Mouse (Mus musculus): ENCODE measurements around the gene Hdac7.

The Hdac7 gene

GRCm38 (mm10) chr15:97778311-97779098, 65.8 kb downstream of the Hdac7 start, which contains the start of gene Slc48a1:
Slc48a1 (plus strand) TSS chr15:97778520.
- no peak for ATAC-seq (ENCODE audit: insufficient number of reproducible peaks, low FRiP score, low TSS enrichment)

- no peak for ATAC-seq (ENCODE audit: insufficient number of reproducible peaks, low FRiP score, low TSS enrichment)
Observed at GRCm38 (mm10) chr15:97776919-97777318, 67.4 kb downstream of the Hdac7 start.

GRCm38 (mm10) chr15:97776514-97776913, 67.8 kb downstream of the Hdac7 start:
- ATAC-seq (ENCODE audit: insufficient number of reproducible peaks, low FRiP score, low TSS enrichment) = peak; percentile 74

- no peak for ATAC-seq (ENCODE audit: insufficient number of reproducible peaks, low FRiP score, low TSS enrichment)
Observed at GRCm38 (mm10) chr15:97773961-97774370, 70.3 kb downstream of the Hdac7 start.

GRCm38 (mm10) chr15:97773108-97773507, 71.2 kb downstream of the Hdac7 start:
- ATAC-seq (ENCODE audit: insufficient number of reproducible peaks, low FRiP score, low TSS enrichment) = no peak

- no peak for ATAC-seq (ENCODE audit: insufficient number of reproducible peaks, low FRiP score, low TSS enrichment)
Observed at GRCm38 (mm10) chr15:97770280-97770679, 74.0 kb downstream of the Hdac7 start.

- ATAC-seq (ENCODE audit: insufficient number of reproducible peaks, low FRiP score, low TSS enrichment) = no peak
Observed at GRCm38 (mm10) chr15:97768192-97768591, 76.1 kb downstream of the Hdac7 start.

- peak; percentile 48 for ATAC-seq (ENCODE audit: insufficient number of reproducible peaks, low FRiP score, low TSS enrichment)
Observed at GRCm38 (mm10) chr15:97767280-97768186, 76.8 kb downstream of the Hdac7 start, which contains the start of gene Rapgef3. Rapgef3 (minus strand) TSS chr15:97767972.

- no peak for ATAC-seq (ENCODE audit: insufficient number of reproducible peaks, low FRiP score, low TSS enrichment)
Observed at GRCm38 (mm10) chr15:97766594-97767279, 77.6 kb downstream of the Hdac7 start.

- no peak for ATAC-seq (ENCODE audit: insufficient number of reproducible peaks, low FRiP score, low TSS enrichment)
Observed at GRCm38 (mm10) chr15:97766194-97766593, 78.1 kb downstream of the Hdac7 start.

GRCm38 (mm10) chr15:97765090-97765794, 79.1 kb downstream of the Hdac7 start:
- no peak for ATAC-seq (ENCODE audit: insufficient number of reproducible peaks, low FRiP score, low TSS enrichment)

GRCm38 (mm10) chr15:97764532-97764931, 79.8 kb downstream of the Hdac7 start:
- ATAC-seq (ENCODE audit: insufficient number of reproducible peaks, low FRiP score, low TSS enrichment) = no peak

- no peak for ATAC-seq (ENCODE audit: insufficient number of reproducible peaks, low FRiP score, low TSS enrichment)
Observed at GRCm38 (mm10) chr15:97763256-97764049, 80.8 kb downstream of the Hdac7 start.

GRCm38 (mm10) chr15:97762733-97763132, 81.6 kb downstream of the Hdac7 start:
- ATAC-seq (ENCODE audit: insufficient number of reproducible peaks, low FRiP score, low TSS enrichment) = no peak

- ATAC-seq (ENCODE audit: insufficient number of reproducible peaks, low FRiP score, low TSS enrichment) = no peak
Observed at GRCm38 (mm10) chr15:97761438-97761837, 82.9 kb downstream of the Hdac7 start.

GRCm38 (mm10) chr15:97760952-97761351, 83.3 kb downstream of the Hdac7 start:
- no peak for ATAC-seq (ENCODE audit: insufficient number of reproducible peaks, low FRiP score, low TSS enrichment)

- peak; percentile 21; the same call in 1 of the 2 replicates for ATAC-seq (ENCODE audit: insufficient number of reproducible peaks, low FRiP score, low TSS enrichment)
Observed at GRCm38 (mm10) chr15:97760006-97760405, 84.3 kb downstream of the Hdac7 start.

GRCm38 (mm10) chr15:97755361-97755760, 88.9 kb downstream of the Hdac7 start:
- no peak for ATAC-seq (ENCODE audit: insufficient number of reproducible peaks, low FRiP score, low TSS enrichment)

GRCm38 (mm10) chr15:97754476-97754875, 89.8 kb downstream of the Hdac7 start:
- no peak for ATAC-seq (ENCODE audit: insufficient number of reproducible peaks, low FRiP score, low TSS enrichment)
